Mouse (Mus musculus) heart, postnatal 25 days (tissue): ENCODE measurements around the gene Fitm1. TPM values are rescaled to one million over a fixed set of nuclear protein-coding genes. Genes with fewer than 3 reads are reported as not detected.

Experiments
- DNase-seq: peaks from one replicate; pipeline ENCODE4 v3.0.0; 2022; ENCODE audit warnings: low spot score
- intact Hi-C: fragments of 180-260 bp; cut with DNase I; formaldehyde crosslinking; loops from one replicate; pipeline ENCODE4 v1.15.1; 2025
- total RNA-seq, 2 experiments: library from RNA; stranded (reverse); gene quantifications; 2 replicates each; pipeline ENCODE4 v1.2.3; 2021

Gene Fitm1
- total RNA-seq, 2 experiments from 2014 or later = 192 to 214 TPM

DNA sequence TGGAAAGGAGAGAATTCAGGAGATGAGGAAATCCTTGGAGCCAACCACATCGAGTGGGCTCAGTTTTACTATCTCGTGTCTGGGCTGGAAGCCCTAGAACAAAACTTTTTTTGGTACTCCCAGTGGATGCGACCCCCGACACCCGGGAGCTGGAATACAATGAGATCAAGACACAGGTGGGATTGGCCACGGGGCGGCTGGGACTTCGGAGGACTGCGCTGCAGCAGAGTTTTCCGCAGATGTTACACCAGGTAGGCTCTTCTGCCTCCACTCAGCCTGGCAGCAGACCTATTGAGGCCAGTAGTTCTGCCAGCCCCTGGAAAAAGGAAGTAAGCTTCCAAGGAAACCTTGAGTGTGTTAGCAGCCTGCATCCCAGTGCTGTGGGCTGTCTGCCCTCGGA, 12.2 kb upstream of the Fitm1 start:
- DNase-seq = no peak
- intact Hi-C loops = loop anchor here (2.0 to 5.0 kb wide), 2 partner anchors 28 to 39 kb away; partner anchors contain the start of genes Irf9, Psme2 and Rnf31

DNA sequence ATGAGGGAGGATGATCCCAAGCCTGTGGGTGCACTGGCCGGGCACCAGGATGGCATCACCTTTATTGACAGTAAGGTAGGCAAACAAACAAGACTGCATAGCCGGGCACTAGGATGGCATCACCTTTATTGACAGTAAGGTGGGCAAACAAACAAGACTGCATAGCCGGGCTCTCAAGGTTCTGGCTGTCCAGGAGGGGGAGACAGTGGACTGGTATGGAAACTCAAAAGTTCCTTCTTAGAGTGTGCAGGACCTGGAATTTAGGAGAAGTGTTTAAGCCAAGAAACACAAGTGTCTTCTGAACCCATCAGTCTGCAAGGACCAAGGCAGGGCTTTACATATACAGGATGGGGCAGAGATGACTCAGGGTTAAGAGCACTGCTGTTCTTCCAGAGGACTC, 9.7 kb upstream of the Fitm1 start:
- DNase-seq = no peak
- intact Hi-C loops = no loop called here

- DNase-seq = no peak
- intact Hi-C loops = no loop called here
Observed at GRCm38 (mm10) chr14:55567496-55567895, 7.9 kb upstream of the Fitm1 start.

DNA sequence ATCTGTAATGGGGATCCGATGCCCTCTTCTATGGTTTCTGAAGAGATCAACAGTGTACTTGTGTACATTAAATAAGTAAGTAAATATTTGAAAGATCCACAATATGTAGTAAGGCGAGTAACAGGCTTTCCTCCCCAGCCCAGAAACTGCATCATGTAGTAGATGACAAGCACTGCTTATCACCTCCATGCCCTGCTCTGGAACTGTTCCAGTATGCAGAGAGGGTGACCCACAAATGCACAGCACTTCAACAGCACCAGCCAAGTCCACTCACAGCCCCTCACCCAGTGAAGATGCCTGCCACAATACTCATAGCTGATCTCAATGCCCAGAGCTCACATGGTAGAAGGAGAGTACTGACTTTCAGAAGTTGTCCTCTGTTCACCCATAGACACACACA, 4.8 kb upstream of the Fitm1 start:
- DNase-seq = no peak
- intact Hi-C loops = no loop called here

DNA sequence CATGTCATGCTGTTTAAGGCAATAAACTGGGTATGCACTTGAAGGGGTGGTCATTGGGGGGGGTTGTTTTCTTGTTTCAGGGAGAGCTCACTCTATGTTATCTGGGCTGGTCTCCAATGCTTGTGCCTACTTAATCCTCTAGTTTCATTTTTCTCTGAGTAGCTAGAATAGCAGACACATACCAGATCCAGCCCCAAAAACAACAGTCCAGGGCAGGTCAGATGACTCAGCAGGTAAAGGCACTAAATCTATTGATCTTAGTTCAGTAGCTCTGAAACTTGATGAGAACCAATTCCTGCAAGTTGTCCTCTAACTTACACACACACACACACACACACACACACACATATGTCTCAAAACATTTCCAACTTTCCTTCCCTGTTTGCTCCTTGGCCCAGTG, 3.7 kb upstream of the Fitm1 start:
- no peak for DNase-seq
- intact Hi-C loops = no loop called here

DNA sequence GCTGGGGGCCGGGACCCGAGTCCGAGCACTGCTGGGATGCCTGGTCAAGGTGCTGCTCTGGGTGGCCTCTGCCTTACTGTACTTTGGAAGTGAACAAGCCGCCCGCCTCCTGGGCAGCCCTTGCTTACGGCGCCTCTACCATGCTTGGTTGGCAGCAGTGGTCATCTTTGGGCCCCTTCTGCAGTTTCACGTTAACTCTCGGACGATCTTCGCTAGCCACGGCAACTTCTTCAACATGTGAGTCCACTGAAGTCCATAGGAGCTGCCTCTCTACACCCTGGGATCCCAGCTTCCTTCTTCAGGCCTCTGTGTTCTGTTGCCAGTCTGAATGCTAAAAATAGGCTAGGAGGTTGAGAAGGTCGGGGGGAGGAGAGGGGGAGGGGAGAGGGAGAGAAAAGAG, 294 bp downstream of the Fitm1 start:
- DNase-seq = no peak
- intact Hi-C loops = no loop called here

- intact Hi-C loops = no loop called here
- DNase-seq = no peak
Observed at GRCm38 (mm10) chr14:55576376-55576775, 959 bp downstream of the Fitm1 start.

GRCm38 (mm10) chr14:55577871-55578667, 2.7 kb downstream of the Fitm1 start, which contains the start of gene Psme1:
TSS of gene Psme1 (plus strand) at chr14:55578123.
- intact Hi-C loops = no loop called here
- DNase-seq = peak; percentile 71

- intact Hi-C loops = no loop called here
- DNase-seq = peak; percentile 38
Observed at GRCm38 (mm10) chr14:55578668-55579269, 3.4 kb downstream of the Fitm1 start.

DNA sequence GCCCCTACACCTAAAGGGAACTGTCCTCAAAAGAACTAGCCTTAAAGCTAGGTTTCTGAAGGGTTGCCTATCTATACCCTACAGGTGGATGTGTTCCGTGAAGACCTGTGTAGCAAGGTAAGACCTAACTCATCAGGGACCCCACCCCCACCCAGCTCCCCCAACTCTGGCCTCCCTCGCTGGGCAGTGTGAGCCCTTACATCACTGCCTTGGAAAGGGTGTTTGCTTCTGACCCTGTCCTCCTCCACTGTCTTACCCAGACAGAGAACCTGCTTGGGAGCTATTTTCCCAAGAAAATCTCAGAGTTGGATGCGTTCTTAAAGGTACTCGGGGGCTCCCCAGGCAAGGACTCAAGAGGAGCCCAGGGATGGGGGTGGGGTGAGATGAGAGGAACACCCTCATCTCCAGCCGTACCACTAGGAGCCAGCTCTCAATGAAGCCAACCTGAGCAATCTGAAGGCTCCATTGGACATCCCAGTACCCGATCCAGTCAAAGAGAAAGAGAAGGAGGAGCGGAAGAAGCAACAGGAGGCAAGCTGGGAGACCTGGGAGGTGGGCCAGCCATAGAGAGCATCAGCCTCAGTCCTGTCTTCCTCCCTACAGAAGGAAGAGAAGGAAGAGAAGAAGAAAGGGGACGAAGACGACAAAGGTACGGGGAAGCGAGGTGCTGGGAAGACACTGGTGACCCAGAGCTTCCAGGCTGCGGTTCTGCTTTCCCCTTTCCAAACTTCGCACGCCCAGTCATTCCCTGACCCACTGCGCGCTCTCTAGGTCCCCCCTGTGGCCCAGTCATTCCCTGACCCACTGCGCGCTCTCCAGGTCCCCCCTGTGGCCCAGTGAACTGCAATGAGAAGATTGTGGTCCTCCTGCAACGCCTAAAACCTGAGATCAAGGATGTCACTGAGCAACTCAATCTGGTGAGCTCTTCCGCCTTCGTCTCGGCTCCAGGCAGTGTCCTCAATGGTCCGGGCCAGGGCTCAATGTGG, 4.4 kb downstream of the Fitm1 start:
- intact Hi-C loops = no loop called here
- DNase-seq = no peak

DNA sequence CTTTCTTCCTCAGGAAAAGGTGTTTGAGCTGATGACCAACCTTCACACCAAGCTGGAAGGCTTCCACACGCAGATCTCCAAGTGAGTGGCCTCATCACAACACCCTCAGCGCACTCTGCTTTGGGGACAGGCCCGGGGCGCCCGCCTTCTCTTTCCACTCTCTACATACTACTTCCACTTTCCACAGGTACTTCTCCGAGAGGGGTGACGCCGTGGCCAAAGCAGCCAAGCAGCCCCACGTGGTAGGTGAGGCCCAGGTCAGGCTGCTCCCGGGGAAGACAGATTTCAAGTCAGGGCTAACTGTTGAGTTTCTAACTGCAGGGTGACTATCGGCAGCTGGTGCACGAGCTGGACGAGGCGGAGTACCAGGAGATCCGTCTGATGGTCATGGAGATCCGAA, 5.3 kb downstream of the Fitm1 start:
- no peak for DNase-seq
- intact Hi-C loops = no loop called here

- intact Hi-C loops = no loop called here
- DNase-seq = no peak
Observed at GRCm38 (mm10) chr14:55581981-55582681, 6.7 kb downstream of the Fitm1 start.

- no peak for DNase-seq
- intact Hi-C loops = no loop called here
Observed at GRCm38 (mm10) chr14:55584303-55584701, 8.9 kb downstream of the Fitm1 start.

DNA sequence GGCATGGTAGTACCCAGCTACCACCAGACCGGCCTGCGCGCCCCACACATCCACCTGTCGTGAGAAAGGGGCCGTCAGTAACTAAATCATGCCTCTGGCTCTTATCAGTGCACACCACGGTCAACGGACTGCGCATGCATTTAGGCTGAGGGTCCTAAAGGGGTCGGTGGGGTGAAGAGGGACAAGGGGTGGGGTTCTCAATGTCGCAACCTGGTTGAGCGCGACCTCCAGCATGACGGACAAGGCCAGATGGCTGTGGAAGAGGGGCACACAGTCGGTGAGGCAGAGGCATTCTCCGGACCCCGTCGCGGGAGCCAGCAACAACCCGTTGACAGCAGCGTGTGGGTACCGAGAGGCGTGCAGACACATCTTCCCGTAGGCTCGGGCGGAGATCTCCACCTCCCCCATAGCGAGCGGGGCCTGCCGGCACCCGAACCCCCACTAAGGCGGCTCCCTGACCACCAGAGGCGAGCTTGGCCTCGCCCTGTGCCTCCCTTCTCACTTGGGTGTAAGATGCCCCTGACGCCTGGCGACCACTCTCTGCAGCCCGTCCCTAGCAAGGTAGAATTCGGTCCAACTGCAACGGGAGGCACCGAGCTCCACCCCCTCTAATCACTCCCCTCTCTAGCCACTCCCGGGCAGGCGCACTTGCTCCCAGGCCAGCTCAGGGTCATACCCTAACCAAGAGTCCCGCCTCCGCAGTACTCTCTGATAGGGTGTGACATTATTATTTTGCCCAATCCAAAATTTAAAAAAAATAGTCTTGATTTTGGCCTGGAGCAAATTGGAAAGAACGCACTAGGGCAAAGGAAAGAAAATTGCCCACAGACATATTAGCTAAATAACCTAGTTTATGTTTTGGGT, 9.5 kb downstream of the Fitm1 start, which contains the start of gene Emc9:
Gene Emc9, minus strand, starts transcription at position 601 of the 864 bp plus-strand sequence.
- DNase-seq = peak; percentile 74
- intact Hi-C loops = no loop called here

GRCm38 (mm10) chr14:55585566-55585960, 10.1 kb downstream of the Fitm1 start:
- intact Hi-C loops = no loop called here
- DNase-seq = no peak

DNA sequence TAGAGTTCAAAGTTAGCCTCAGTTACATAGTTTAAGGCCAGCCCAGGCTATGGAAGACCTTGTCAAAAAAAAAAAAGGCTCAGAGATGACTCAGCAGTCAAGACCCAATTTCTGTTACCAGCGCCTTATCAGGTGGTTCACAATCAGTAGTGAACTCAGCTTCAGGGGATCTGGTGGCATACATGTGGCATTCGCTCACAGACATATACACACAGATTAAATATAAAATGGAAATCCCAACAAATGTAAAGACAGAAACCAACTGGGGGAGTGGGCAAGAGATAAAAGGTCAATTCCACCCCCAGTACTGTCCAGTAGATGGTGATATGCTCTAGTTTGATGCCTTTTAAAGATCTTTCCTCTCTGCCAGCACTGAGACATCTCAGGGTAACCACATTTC, 10.7 kb downstream of the Fitm1 start:
- intact Hi-C loops = no loop called here

DNA sequence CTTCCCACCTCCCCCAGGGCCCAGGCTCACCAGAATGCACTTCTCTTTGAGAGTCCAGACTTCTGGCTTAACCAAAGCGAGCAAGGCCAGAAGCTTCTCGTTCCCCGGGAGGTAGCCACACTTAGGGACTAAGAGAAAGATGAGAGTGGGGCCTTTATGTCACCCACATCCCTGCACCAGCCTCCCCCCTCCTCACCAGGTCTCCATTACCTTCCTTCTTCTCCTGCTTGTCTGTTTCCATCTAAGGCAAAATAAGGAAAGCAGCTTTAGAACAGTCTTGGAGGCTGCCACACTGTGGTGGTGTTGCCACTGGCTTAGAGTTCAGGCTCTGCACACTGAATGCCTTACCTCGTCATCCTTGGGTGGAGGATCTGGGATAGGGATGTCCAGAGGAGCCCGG, 13.9 kb downstream of the Fitm1 start:
- no peak for DNase-seq
- intact Hi-C loops = no loop called here

More for the DNA sequence above, 10.7 kb downstream of the Fitm1 start:
- no peak for DNase-seq

- DNase-seq = no peak
- intact Hi-C loops = loop anchor here (2.0 kb wide), 1 partner anchor 27 kb away; no protein-coding TSS in a partner anchor
Observed at GRCm38 (mm10) chr14:55589771-55590448, 14.5 kb downstream of the Fitm1 start.
